Mouse (Mus musculus): ENCODE results near the gene Tyw1.

The Tyw1 gene

DNA sequence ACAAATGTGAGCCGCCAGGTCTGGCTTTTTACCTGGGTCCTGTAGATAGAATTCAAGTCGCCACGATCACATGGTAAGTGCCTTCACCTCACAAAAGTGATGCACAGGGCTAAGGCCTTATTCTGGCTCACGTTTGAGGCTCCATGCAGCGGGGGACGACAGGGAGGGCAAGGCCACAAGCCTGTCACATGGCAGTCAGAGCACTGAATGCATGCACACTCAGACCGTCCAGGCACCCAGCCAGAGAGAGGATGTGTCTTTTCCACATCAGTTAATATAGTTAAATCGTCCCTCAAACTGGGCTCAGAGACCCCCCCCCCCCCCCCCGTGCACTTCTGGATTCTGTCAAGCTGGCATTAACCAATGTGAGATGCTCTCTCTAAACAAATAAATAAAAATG, 60.9 kb downstream of the Tyw1 start:
- no peak for DNase-seq (ENCODE audit: low spot score)

GRCm38 (mm10) chr5:130319783-130320182, 64.4 kb downstream of the Tyw1 start:
- DNase-seq (ENCODE audit: low spot score), result no peak

DNA sequence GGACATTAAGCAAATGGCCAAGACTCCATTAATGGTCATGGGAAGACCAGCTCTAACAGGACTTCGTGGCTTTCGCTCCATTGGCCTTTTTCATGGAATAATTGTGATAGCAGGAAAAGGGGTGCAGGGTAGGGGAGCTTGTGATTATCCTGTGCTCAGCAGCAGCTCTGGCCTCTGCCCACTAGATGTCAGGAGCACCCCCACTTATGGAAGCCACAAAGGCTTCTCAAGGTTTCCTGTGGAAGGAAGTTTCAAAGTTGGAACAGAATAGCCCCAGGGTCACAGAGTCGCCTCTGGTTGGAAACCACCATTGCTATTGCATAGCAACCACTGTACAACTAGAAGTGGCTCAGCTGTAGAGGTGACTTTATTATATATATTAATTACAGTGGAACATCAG, 65.1 kb downstream of the Tyw1 start:
- no peak for DNase-seq (ENCODE audit: low spot score)

GRCm38 (mm10) chr5:130325486-130325885, 70.1 kb downstream of the Tyw1 start:
- DNase-seq (ENCODE audit: low spot score), result no peak

GRCm38 (mm10) chr5:130327615-130328263, 72.3 kb downstream of the Tyw1 start:
- DNase-seq (ENCODE audit: low spot score), result no peak

DNA sequence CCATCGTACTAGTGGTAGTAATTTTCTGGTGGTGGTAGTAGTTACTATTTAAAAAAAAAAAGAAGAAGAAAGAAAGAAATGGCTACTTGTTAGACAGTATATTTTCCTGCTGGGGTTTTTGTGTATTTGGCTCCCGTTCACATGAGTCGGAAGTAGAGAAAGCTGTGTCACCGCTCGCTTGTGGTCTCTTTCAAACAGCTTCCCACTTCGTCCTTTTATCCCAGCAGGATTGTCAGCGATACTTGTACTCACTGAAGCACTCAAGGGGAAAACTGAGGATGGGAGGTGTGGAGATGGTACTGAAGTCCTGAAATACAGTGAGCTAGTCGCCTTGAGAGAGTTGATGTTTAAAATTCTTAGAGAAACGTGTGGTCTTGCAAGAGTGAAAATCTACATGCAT, 72.9 kb downstream of the Tyw1 start:
- no peak for DNase-seq (ENCODE audit: low spot score)

DNA sequence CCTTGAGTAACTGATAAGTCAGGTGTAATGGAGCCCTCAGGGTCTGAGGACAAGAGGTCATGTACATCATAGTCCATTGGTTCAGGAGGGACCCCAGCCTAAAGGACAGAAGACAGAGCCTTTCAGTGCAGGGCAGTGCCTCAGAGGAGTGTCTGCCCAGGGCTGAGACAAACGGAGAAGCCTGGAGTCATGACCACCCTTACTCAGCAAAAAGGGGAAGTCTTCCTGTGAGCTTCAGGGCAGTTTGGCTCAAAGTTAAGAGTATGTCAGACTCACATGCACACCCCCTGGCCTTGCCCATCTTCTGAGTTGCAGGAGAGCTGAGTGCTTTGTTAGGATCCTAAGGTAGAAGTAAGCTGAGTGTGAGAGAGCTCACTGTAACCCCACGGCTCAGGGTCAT, 74.5 kb downstream of the Tyw1 start:
- DNase-seq (ENCODE audit: low spot score), result no peak

- DNase-seq (ENCODE audit: low spot score), result no peak
Observed at GRCm38 (mm10) chr5:130330801-130331200, 75.4 kb downstream of the Tyw1 start.

GRCm38 (mm10) chr5:130331206-130331605, 75.8 kb downstream of the Tyw1 start:
- no peak for DNase-seq (ENCODE audit: low spot score)

DNA sequence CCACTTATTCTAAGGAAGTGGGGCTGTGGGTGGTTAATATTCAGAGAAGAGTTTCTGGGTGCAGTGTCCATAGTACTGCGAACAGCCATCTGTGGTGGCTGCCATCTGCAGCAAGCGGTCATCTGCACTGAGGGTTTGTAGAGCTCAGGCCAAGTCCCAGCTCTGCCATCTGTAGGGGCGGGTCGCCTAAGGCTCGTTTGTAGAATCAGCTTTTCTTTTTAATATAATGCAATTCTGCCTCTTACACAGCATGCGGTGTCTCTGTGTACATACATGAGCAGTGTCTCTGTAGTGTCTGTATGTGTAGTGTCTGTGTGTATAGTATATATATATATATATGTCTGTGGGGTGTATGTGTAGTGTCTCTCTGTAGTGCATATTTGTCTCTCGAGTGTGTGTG, 78.1 kb downstream of the Tyw1 start:
- no peak for DNase-seq (ENCODE audit: low spot score)

GRCm38 (mm10) chr5:130333971-130334370, 78.6 kb downstream of the Tyw1 start:
- DNase-seq (ENCODE audit: low spot score), result no peak

GRCm38 (mm10) chr5:130335462-130335861, 80.0 kb downstream of the Tyw1 start:
- no peak for DNase-seq (ENCODE audit: low spot score)

DNA sequence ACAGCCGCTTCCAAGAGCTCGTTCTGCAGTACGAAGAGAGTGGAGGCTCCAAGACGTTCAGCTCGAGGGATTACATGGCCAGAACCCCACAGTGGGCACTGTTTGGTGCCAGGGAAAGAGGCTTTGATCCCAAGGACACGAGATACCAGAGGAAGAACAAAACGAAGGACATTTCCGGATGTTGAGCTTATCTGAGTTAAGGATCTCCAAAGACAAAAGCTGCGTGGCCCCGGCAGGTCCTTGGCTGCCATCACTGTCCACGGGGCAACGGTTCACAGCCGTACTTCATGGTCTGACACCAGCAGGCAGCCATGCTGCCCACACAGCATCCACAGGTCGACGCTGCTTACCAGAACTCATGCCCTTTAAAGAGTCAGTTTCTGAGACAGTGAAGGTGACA, 85.2 kb downstream of the Tyw1 start:
- no peak for DNase-seq (ENCODE audit: low spot score)

DNA sequence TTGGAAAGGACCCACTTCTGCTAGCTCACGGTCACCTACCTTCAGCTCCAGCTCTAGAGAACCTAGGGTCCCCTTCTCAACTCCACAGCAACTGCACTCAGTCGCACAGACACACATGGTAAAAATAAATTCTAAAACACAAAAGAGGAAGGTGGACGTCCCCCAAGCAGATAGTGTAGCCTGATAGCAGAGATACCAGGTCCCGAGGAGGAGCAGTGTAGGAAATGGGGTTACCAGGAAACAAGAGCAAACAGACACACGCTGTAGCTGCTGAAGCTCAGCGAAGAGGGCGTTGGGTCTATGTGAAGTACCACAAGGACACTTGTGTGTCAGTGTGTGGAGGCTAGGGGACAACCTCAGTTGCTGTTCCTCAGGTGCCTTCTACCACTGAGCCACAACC, 89.6 kb downstream of the Tyw1 start:
- no peak for DNase-seq (ENCODE audit: low spot score)

DNA sequence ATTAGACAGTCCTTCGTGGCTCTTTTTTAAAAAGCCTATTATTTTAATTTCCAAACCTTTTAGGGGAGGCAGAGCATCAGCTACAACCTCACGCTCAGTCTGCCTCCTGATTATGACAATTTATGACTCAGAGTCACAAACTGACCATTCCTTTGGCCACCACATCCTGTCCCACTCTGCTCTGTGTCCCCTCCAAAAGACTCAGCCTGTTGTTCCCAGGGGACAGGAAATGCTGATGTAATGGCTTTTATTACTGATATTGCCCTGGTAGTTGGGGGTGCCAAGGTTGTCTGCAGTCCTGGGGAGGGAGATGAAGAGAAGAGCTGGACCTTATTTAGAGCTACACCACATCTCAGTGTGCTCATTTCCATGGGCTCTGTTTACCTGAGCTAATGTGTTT, 90.5 kb downstream of the Tyw1 start:
- no peak for DNase-seq (ENCODE audit: low spot score)

DNA sequence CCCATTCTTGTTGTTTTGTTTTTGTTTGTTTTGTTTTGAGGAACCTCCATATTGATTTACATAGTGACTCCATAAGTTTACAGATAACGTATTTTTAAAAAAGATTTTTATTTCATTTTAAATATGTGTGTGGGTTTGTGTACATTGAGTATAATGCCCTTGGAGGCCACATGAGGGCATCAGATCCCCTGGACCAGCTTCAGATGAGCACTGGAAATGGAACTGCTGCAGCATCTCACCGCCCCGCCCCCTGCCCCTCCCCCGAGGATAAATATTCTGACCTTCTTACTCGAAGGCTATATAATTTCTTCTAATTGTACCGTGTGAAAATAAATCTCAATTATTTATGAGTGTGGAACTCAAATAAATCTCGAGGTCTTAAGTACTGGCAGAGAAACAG, 99.8 kb downstream of the Tyw1 start:
- DNase-seq (ENCODE audit: low spot score), result no peak

- DNase-seq (ENCODE audit: low spot score), result no peak
Observed at GRCm38 (mm10) chr5:130363111-130363510, 107.7 kb downstream of the Tyw1 start.

DNA sequence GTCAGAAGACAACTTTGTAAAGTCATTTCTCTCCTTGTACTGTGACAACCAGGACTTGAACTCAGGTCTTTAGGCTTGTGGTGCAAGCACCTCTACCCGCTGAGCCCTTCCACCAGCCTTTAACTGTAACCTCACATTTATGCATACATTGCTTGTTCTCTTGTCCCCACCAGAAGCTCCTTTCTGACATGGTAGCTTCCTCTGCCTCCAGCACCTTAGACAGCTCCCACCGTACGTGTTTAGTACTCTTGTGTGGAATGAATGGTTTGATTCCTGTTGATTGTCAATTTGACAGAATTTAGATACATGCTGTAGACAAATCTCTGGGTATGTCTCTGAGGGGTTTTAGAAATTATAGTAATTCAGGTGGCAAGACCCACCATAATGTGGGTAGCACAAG, 108.4 kb downstream of the Tyw1 start:
- DNase-seq (ENCODE audit: low spot score), result no peak

DNA sequence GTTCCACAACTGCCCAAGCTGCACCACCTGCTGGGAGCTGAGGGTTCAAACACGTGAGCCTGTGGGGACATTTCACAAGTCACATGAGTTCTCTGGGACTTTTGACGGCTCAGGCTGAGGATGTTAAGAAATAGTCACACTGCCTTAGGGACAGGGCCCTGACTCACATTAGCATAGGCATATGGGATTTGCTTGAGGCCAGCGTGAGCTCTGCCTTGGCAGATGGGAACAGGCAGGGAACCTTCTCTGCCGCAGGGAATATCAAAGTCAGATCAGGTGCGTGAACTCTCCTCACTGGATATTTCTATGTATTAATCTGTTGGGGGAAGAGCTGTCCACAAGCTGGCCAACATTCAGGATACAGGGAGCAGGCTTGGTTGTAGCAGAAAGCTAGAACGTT, 112.8 kb downstream of the Tyw1 start:
- DNase-seq (ENCODE audit: low spot score), result no peak

DNA sequence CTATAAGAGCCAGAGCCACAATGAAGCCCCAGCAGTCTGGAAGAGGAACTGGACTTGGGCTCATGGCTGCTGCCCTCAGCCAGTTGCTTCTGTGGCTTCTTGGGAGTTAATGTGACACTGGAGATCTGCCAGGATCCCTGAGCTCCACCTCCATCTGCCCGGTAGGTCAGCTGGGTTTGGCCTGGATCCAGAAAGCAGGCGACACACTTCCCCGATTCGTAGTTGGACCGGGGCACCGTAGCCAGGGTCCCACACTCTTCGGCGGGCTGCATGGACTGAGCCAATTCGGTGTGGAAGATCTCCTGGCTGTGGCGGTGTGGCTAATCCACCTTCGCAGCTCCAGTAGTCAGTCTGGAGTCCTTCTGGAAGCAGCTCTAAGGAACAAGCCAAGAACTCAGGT, 113.8 kb downstream of the Tyw1 start, which contains the start of gene Caln1:
Gene Caln1, plus strand, starts transcription at position 219 of the 400 bp plus-strand sequence.
- DNase-seq (ENCODE audit: low spot score), result peak; percentile 9

DNA sequence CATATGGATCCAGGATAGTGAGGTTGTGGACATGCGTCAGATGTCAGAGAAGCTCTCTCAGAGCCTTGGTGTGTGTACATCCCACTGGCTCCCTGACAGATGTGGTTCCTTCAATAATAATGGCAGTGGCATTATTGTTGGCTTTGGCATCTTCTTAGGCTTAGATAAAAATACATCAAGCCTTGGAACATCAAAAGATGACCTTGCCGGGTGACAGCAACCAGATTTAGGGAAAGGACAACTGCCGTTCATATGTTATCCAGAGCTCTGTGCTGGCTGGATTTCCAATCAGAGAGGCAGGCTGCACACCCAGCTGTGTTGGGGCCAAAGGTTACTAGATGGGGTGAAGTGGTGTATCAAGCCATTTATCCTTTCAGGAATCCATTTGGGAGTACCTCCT, 120.0 kb downstream of the Tyw1 start:
- DNase-seq (ENCODE audit: low spot score), result no peak

DNA sequence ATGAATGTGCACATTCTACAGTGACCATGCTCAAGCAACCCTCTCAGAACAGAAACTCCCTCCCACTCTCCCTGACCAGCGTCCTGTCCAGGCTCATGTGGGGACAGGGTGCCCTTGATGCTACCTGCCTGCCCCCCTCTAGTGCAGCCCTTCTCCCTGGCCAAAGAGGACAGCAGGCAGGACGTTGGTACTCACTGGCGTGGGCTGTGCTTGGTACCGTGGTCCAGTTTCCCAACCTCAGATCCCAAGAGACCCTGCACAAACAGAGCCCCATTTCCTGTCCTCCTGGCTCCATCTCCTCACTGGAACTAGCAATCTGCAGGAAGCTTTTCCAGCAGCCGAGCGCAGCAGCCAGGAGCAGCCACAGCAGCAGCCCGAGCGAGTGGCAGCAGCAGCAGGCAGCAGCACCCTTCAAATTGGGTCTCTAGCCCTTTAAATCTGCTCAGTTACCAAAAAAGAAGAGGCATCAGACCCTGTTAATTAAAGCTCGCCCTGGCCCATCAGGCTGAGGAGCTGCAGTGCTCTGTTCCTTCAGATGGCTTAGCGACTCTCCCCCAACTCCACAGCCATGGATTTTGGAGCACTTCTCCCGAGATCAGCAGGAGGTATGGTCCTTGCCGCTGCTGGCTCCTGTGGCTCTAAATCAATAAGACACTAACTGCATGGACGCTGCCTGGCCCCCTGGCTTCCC, 128.9 kb downstream of the Tyw1 start, which contains the start of gene A330070K13Rik:
Gene A330070K13Rik, minus strand, starts transcription at position 410 of the 691 bp plus-strand sequence.
- no peak for DNase-seq (ENCODE audit: low spot score)

DNA sequence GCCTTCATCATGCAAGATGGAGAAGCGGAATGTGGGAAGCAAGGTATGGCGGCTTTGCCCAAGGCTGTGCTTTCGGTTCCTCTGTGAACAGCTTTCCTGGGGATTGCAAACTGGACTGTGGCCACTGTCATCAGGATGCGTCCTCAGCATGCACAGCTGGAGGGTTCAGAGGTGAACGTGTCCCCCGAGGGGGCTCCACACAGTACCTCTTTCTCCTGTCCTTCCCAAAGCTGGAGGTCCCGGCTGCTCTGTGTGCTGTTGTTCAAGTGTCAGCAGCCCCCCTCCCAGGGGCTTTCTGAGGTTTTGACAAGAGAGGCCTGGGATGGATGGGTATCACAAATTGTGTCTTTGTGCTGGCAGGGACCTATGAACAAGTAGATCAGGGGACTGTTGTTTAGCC, 131.0 kb downstream of the Tyw1 start:
- DNase-seq (ENCODE audit: low spot score), result no peak
